Mouse (Mus musculus): Measurements from ENCODE around the gene Vldlr. TPM values are rescaled to one million over a fixed set of nuclear protein-coding genes. Genes with fewer than 3 reads are reported as not detected.

Gene Vldlr
- polyA plus RNA-seq, 1 experiment from 2014 or later, result 23.4 TPM

- H3K9me3 ChIP-seq (ENCODE audit: control insufficient read depth, low read length), result no peaks in the 10 kb centered on the region
- no peak overlapping the region for H3K27ac ChIP-seq (replicated peaks; ENCODE audit: low read depth, low read length)
- H3K27me3 ChIP-seq (replicated peaks; ENCODE audit: control insufficient read depth, insufficient read depth, low read length), result no peaks in the 10 kb centered on the region
- H3K4me3 ChIP-seq (ENCODE audit: low read depth, low read length), result no peak overlapping the region
- H3K36me3 ChIP-seq (ENCODE audit: control insufficient read depth, insufficient read depth, low read length), result no peaks in the 10 kb centered on the region
- H3K9ac ChIP-seq (ENCODE audit: low read depth, low read length), result no peak overlapping the region
- H3K4me2 ChIP-seq (ENCODE audit: low read depth, low read length), result no peak overlapping the region
- 70% methylated on average over 9 of the region's 9 CpGs for WGBS
- H3K4me1 ChIP-seq (ENCODE audit: control insufficient read depth, insufficient read depth, low read length), result no peaks in the 10 kb centered on the region
- DNase-seq (ENCODE audit: low spot score) (no peak), ATAC-seq (ENCODE audit: low read depth) (no peak)
Observed at GRCm38 (mm10) chr19:27203711-27204238, 12.5 kb upstream of the Vldlr start.

- no peak for ATAC-seq (ENCODE audit: low read depth)
Observed at GRCm38 (mm10) chr19:27210991-27211390, 5.3 kb upstream of the Vldlr start.

GRCm38 (mm10) chr19:27215596-27215995 is 688 bp upstream of the Vldlr start:
- no peak overlapping the region for H3K27ac ChIP-seq (replicated peaks; ENCODE audit: low read depth, low read length)

More at GRCm38 (mm10) chr19:27210991-27211390, 5.3 kb upstream of the Vldlr start:
- Histone ChIP-seq H3K9me3 (ENCODE audit: control insufficient read depth, low read length) (no peaks in the 10 kb centered on the region), H3K4me2 (ENCODE audit: low read depth, low read length) (no peak overlapping the region), H3K27ac (replicated peaks; ENCODE audit: low read depth, low read length) (no peak overlapping the region), H3K36me3 (ENCODE audit: control insufficient read depth, insufficient read depth, low read length) (no peaks in the 10 kb centered on the region), H3K4me1 (ENCODE audit: control insufficient read depth, insufficient read depth, low read length) (no peaks in the 10 kb centered on the region), H3K27me3 (replicated peaks; ENCODE audit: control insufficient read depth, insufficient read depth, low read length) (peaks cover 13% of the 10 kb centered on the region), H3K4me3 (ENCODE audit: low read depth, low read length) (no peak overlapping the region), H3K9ac (ENCODE audit: low read depth, low read length) (no peak overlapping the region)
- no peak for DNase-seq (ENCODE audit: low spot score)
- WGBS, result 56% methylated on average over 2 of the region's 2 CpGs

GRCm38 (mm10) chr19:27216767-27217403 is 601 bp downstream of the Vldlr start:
- peak; percentile 87 for DNase-seq (ENCODE audit: low spot score)

More at GRCm38 (mm10) chr19:27215596-27215995, 688 bp upstream of the Vldlr start:
- no peaks in the 10 kb centered on the region for H3K9me3 ChIP-seq (ENCODE audit: control insufficient read depth, low read length)
- no peak overlapping the region for H3K9ac ChIP-seq (ENCODE audit: low read depth, low read length)
- DNase-seq (ENCODE audit: low spot score) (no peak), ATAC-seq (ENCODE audit: low read depth) (no peak)
- H3K4me1 ChIP-seq (ENCODE audit: control insufficient read depth, insufficient read depth, low read length), result peaks cover 5% of the 10 kb centered on the region; the same call in 1 of the 2 replicates
- no peak overlapping the region for H3K4me3 ChIP-seq (ENCODE audit: low read depth, low read length)
- no peak overlapping the region for H3K4me2 ChIP-seq (ENCODE audit: low read depth, low read length)
- H3K36me3 ChIP-seq (ENCODE audit: control insufficient read depth, insufficient read depth, low read length), result no peaks in the 10 kb centered on the region
- peaks cover 15% of the 10 kb centered on the region for H3K27me3 ChIP-seq (replicated peaks; ENCODE audit: control insufficient read depth, insufficient read depth, low read length)
- 62% methylated on average over 4 of the region's 4 CpGs for WGBS

GRCm38 (mm10) chr19:27217404-27217940 is 1.2 kb downstream of the Vldlr start:
- Histone ChIP-seq H3K9me3 (ENCODE audit: control insufficient read depth, low read length) (no peaks in the 10 kb centered on the region), H3K4me3 (ENCODE audit: low read depth, low read length) (peak overlapping the region; percentile 77), H3K36me3 (ENCODE audit: control insufficient read depth, insufficient read depth, low read length) (no peaks in the 10 kb centered on the region), H3K27ac (replicated peaks; ENCODE audit: low read depth, low read length) (peak overlapping the region; percentile 78), H3K9ac (ENCODE audit: low read depth, low read length) (peak overlapping the region; percentile 84), H3K4me2 (ENCODE audit: low read depth, low read length) (peak overlapping the region; percentile 93), H3K4me1 (ENCODE audit: control insufficient read depth, insufficient read depth, low read length) (peaks cover 5% of the 10 kb centered on the region; the same call in 1 of the 2 replicates), H3K27me3 (replicated peaks; ENCODE audit: control insufficient read depth, insufficient read depth, low read length) (peaks cover 15% of the 10 kb centered on the region)
- ATAC-seq (ENCODE audit: low read depth), result peak; percentile 38
- 0% methylated on average over 23 of the region's 52 CpGs for WGBS
- peak; percentile 69 for DNase-seq (ENCODE audit: low spot score)

More at GRCm38 (mm10) chr19:27216767-27217403, 601 bp downstream of the Vldlr start:
- H3K27ac ChIP-seq (replicated peaks; ENCODE audit: low read depth, low read length), result peak overlapping the region; percentile 78
- peaks cover 15% of the 10 kb centered on the region for H3K27me3 ChIP-seq (replicated peaks; ENCODE audit: control insufficient read depth, insufficient read depth, low read length)
- peaks cover 5% of the 10 kb centered on the region; the same call in 1 of the 2 replicates for H3K4me1 ChIP-seq (ENCODE audit: control insufficient read depth, insufficient read depth, low read length)
- H3K36me3 ChIP-seq (ENCODE audit: control insufficient read depth, insufficient read depth, low read length), result no peaks in the 10 kb centered on the region
- peak overlapping the region; percentile 77 for H3K4me3 ChIP-seq (ENCODE audit: low read depth, low read length)
- H3K9me3 ChIP-seq (ENCODE audit: control insufficient read depth, low read length), result no peaks in the 10 kb centered on the region
- H3K4me2 ChIP-seq (ENCODE audit: low read depth, low read length), result peak overlapping the region; percentile 93
- H3K9ac ChIP-seq (ENCODE audit: low read depth, low read length), result peak overlapping the region; percentile 84
- WGBS, result 2% methylated on average over 21 of the region's 62 CpGs
- peak; percentile 81 for ATAC-seq (ENCODE audit: low read depth)

- H3K4me2 ChIP-seq (ENCODE audit: low read depth, low read length), result peak overlapping the region; percentile 93
- WGBS, result 0% methylated on average over 16 of the region's 32 CpGs
- DNase-seq (ENCODE audit: low spot score), result peak; percentile 32
- no peaks in the 10 kb centered on the region for H3K9me3 ChIP-seq (ENCODE audit: control insufficient read depth, low read length)
- ATAC-seq (ENCODE audit: low read depth), result peak; percentile 19
- H3K27ac ChIP-seq (replicated peaks; ENCODE audit: low read depth, low read length), result peak overlapping the region; percentile 78
- peaks cover 5% of the 10 kb centered on the region; the same call in 1 of the 2 replicates for H3K4me1 ChIP-seq (ENCODE audit: control insufficient read depth, insufficient read depth, low read length)
- peaks cover 15% of the 10 kb centered on the region for H3K27me3 ChIP-seq (replicated peaks; ENCODE audit: control insufficient read depth, insufficient read depth, low read length)
- H3K9ac ChIP-seq (ENCODE audit: low read depth, low read length), result peak overlapping the region; percentile 84
- H3K4me3 ChIP-seq (ENCODE audit: low read depth, low read length), result peak overlapping the region; percentile 77
- no peaks in the 10 kb centered on the region for H3K36me3 ChIP-seq (ENCODE audit: control insufficient read depth, insufficient read depth, low read length)
Observed at GRCm38 (mm10) chr19:27217941-27218411, 1.7 kb downstream of the Vldlr start.

- Histone ChIP-seq H3K27me3 (replicated peaks; ENCODE audit: control insufficient read depth, insufficient read depth, low read length) (peaks cover 15% of the 10 kb centered on the region), H3K9me3 (ENCODE audit: control insufficient read depth, low read length) (no peaks in the 10 kb centered on the region), H3K36me3 (ENCODE audit: control insufficient read depth, insufficient read depth, low read length) (no peaks in the 10 kb centered on the region), H3K9ac (ENCODE audit: low read depth, low read length) (peak overlapping the region; percentile 84), H3K4me2 (ENCODE audit: low read depth, low read length) (peak overlapping the region; percentile 93), H3K4me3 (ENCODE audit: low read depth, low read length) (peak overlapping the region; percentile 77), H3K27ac (replicated peaks; ENCODE audit: low read depth, low read length) (no peak overlapping the region), H3K4me1 (ENCODE audit: control insufficient read depth, insufficient read depth, low read length) (peaks cover 5% of the 10 kb centered on the region; the same call in 1 of the 2 replicates)
- WGBS, result under 1% methylated on average over 30 of the region's 30 CpGs
- DNase-seq (ENCODE audit: low spot score), result peak; percentile 84
- peak; percentile 50; the same call in 1 of the 2 replicates for ATAC-seq (ENCODE audit: low read depth)
Observed at GRCm38 (mm10) chr19:27218561-27219262, 2.4 kb downstream of the Vldlr start.

GRCm38 (mm10) chr19:27219586-27219985 is 3.3 kb downstream of the Vldlr start:
- ATAC-seq (ENCODE audit: low read depth) (no peak), DNase-seq (ENCODE audit: low spot score) (no peak)
- Histone ChIP-seq H3K4me2 (ENCODE audit: low read depth, low read length) (peak overlapping the region; percentile 93), H3K27me3 (replicated peaks; ENCODE audit: control insufficient read depth, insufficient read depth, low read length) (peaks cover 15% of the 10 kb centered on the region), H3K9ac (ENCODE audit: low read depth, low read length) (no peak overlapping the region), H3K4me1 (ENCODE audit: control insufficient read depth, insufficient read depth, low read length) (peaks cover 5% of the 10 kb centered on the region; the same call in 1 of the 2 replicates), H3K4me3 (ENCODE audit: low read depth, low read length) (no peak overlapping the region), H3K27ac (replicated peaks; ENCODE audit: low read depth, low read length) (no peak overlapping the region), H3K36me3 (ENCODE audit: control insufficient read depth, insufficient read depth, low read length) (no peaks in the 10 kb centered on the region), H3K9me3 (ENCODE audit: control insufficient read depth, low read length) (no peaks in the 10 kb centered on the region)

All from embryonic facial prominence, embryonic 14.5 days (tissue).